Mouse (Mus musculus) liver (tissue): ENCODE results near the gene Dazl.
A peak's percentile ranks its signal among the peaks of the same experiment; 100 is the strongest.

Source experiments
- DNase-seq: peaks from one replicate; pipeline ENCODE4 v3.0.0-alpha.2; 2020; ENCODE audit warnings: mixed read lengths

Gene Dazl

DNA sequence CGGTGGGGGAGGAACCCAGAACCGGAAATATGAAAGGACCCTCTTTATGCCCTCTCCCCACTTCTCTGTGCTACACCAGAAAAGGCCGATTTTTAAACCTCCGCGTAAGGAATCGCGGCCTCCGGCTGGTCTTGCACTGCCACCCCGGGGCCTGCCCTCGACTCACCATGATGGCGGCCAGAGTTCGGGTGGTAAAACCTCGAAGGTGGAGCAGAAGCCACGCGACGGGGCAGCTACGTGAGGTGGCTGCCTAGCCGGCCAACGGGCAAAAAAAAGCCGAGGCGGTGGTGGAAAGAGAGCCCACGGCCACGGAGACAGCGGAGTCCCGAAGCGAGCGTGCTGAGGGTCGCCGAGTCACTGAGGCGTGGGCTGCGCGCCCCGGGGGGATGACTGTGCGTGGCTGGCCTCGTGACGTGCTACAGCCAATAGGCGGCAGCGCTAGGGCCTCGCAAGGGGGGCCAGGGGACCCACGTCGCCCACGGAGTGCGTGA, at the start of gene Dazl:
Dazl (minus strand) TSS at position 396 of the 491 bp plus-strand sequence.
- DNase-seq, result no peak

DNA sequence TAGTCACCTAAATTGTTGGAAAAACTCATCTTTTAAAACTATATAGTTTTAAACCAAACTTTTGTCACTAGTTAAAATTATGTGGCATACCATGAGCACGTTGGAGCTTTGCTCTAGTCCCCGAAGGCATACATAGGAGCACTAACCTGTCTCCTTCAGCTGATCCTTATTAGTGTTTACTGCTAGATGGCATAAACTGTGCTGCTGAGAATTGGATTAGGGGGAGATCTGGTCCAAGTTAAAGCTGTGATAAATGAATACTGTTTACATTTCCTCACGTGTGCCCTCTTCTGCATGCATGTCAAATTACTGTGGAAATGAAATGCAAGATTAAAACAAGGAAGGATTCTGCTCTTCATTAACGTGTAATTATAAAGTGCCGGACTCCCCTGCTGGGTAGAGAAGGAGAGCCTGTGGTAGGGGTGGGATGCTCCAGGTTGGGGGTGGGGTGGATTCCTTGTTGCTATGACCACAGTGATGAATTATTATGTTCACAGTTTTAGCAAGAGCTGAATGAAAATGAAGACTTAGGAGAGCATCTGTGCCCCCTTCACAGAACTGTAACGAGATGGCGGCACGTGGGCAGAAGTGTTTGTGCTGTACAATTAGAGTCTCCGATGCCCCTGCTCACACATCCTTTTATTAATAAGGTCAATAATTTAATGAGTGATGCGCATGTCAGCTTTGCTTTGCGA, 48.6 kb upstream of the Dazl start:
- no peak for DNase-seq

GRCm38 (mm10) chr17:50338901-50339300, 45.5 kb upstream of the Dazl start:
- DNase-seq, result no peak

DNA sequence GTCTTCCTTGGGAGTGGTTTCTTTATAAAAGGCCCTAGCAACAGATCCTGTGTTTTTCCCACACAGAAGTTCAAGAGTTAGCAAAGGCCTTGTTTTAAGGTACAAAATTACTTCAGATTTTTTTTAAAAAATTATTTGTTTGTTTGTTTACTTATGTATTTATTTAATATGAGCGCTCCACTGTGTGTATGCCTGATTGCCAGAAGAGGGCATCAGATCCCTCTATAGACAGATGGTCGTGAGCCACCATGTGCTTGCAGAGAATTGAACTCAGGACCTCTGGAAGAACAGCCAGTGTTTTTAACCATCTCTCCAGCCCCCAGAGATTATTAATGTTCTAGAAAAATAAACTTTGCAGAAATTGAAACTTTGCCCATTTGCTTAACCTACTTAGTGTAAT, 42.3 kb upstream of the Dazl start:
- no peak for DNase-seq

- DNase-seq, result no peak
These were observed 41.3 kb upstream of the Dazl start for GRCm38 (mm10) chr17:50334694-50335093.

GRCm38 (mm10) chr17:50332012-50332300, 38.5 kb upstream of the Dazl start:
- no peak for DNase-seq

DNA sequence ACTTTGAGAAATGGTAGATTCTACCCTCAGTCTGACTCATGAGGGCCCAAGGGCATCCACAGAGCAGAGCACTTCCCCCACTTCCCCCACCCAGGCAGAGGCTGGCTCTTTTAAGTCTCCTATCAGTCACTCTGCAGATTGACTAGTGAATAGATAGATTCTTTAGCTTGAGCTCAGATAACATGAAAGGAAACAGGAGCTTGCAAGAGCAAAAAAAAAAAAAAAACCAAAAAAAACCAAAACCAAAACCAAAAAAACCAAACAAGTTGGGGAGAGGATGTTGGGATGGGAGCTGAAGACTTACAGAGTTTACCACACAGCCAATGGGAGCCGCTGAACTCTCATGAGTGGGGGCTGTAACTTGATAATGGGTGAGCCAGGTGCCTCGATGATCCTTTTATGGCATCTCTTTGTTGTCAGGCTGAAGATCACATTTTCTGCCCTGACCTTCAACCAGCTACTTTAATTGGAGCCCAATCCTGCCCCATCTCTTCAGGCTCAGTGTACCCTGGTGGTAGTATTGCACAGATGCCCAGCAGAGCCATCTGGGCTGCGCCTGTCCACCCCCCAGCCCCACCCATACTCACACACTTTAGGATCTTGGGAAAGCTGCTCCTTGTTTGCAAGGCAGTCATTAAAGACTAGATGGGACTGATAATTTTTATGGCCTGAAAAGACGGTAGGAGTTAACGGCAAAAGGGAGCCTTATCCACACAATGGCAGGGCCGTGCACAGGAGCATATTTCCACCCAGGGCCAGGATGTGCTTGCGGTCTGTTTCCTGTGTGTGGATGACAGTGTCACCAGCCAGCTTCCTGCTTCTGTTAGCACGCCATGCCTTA, 38.0 kb upstream of the Dazl start:
- DNase-seq, result peak; percentile 37

- DNase-seq, result no peak
These were observed 36.8 kb upstream of the Dazl start for GRCm38 (mm10) chr17:50330245-50330644.

DNA sequence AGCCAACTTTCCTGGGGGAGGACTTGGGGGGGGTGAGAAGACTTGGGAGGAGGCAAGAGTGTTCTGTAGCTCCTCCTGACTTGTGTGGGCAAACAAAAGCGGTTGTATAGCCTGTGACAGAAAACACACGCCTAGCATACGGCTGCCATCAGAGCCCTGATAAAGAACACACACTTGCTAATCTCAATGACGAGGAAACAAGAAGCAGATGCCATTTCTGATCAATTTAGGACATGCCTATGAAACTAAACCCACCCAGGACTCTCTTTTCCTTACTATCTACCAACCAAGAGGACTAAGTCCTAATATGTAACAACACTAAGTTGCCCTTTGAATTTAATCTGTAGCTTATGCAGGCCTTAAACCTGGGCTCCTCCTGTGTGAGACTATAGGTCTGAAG, 31.2 kb upstream of the Dazl start:
- DNase-seq, result no peak

GRCm38 (mm10) chr17:50318810-50319209, 25.4 kb upstream of the Dazl start:
- no peak for DNase-seq

- no peak for DNase-seq
These were observed 23.0 kb upstream of the Dazl start for GRCm38 (mm10) chr17:50316216-50317150.

DNA sequence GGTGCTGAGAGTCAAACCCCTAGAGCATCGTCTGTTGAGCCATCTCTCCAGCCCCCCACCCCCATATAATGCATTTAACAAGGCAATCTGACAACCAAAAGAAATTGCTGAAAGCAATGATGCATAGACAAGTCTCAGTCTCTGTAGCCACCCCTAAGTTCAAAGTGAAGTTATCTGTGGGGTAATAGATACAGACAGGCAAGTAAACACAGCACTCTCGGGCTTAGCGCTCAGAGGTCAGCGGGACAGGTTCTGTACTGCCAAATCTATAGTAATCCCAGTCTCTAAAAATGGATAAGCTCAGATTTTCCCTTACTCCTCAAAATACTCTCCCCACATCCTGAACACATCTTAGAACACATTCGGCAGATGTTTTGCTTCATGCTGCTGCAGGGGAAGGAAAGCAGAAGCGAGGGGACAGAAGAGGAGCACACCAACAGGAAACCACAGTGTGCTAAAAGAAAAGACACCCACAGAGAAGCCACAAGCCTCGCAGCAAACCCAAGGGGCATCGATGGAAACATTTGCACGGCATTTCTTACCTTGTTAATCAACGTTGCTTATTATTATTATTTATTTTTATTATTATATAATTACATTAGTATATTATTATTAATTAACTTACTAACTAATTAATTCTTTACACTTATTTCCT, 16.8 kb upstream of the Dazl start:
- no peak for DNase-seq

DNA sequence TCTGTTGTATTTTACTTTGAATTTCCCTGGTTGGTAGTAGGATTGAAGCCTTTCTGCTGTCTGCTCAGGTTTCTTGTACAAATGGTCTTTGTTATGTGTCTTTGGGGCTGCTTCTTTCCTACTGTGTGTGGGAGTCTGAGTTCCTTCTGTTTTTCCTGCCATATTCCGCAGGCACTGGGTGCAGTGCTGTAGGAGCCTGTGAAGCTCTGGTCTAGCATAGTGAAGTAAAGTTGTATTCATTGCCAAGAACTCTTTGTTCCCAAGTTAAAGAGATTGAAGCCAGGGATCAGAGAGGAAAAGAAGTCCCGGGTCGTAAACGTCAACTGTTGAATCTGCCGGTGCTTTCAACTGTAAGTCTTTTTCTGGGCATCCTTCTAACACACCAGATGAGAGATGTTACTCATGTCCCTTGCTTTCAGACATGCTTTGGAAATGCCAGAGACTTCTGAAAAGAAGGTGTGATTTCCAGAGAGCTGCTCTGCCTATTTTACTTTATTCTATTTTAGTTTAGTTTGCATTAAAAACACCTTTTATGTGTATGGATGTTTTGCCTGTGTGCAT, 16.2 kb upstream of the Dazl start:
- no peak for DNase-seq

DNA sequence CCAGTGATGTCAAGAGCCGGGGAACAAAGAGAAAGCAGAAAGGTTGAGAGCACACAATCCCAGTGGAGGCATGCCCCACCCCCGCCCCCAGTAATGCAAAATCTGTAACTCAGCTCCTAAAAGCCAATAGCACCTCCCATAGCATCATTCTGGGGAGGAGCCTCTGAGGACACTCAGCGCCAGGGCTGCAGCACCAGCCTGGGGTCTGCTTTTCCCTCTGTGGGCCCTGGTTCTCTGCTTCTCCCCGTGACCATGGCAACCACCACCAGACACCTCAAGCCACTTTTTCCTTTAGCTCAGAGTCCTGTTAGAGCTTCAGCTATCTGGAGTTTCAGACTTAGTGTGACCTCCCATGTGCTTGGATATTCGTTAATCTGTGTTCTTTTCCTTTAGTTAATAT, 15.4 kb upstream of the Dazl start:
- DNase-seq, result no peak

DNA sequence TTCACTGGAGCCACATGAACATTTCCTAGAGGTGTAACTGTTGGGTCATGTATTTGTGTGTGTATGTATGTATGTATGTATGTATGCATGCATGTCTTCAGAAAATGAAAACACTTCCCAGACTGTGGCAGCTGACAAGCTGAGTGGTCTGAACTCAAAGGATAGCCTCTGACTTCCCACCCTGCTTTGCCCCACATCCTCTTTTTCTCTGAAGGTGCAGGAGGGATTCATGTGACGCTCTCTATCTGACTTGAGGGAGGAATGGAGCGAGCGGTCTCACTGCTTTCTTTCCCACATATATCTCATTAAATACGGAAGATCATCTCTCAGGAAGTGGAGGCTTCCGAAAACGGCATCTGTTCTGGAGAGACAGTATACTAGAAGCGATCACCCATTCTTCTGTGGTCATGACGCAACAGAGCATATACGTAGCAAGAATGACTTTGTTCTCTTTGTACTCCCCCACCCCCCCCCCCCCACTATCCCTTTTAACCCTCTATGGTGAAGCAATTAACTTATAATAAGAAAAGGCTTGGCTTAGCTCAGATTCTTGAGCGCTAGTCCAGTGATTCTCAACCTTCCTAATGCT, 14.7 kb upstream of the Dazl start:
- DNase-seq, result no peak

- no peak for DNase-seq
These were observed 9.4 kb upstream of the Dazl start for GRCm38 (mm10) chr17:50302867-50303266.

DNA sequence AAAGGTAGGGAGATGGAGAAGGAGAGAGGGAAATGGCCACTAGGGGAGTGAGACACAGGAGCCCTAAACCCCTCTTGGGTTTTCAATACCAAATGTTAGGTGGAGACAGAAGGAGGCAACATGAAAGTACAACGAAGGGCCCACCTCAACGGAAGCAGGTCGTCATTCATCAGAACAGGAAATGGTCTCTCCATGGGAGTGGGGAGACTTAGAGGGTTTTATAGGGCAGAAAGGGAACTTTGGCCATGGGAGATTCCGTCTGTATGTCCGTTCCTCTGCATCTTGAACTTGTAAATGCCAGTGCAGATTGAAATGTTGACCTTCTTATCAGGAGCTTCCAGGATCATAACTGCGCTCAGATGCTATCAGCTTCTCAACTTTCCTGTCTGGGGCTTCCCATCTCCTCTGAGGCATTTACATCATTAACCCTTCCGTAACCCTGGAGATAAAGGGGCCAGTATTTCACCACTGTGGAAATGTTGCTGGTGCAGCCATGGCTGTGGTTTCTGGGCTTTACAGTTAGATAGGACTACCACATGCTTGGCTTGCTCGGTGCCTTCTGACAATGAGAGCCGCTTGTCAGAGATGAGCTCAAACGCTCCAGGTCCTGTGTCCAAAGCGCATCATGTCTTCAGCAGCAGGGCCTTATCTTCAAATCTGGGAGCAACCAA, 6.9 kb upstream of the Dazl start:
- no peak for DNase-seq

DNA sequence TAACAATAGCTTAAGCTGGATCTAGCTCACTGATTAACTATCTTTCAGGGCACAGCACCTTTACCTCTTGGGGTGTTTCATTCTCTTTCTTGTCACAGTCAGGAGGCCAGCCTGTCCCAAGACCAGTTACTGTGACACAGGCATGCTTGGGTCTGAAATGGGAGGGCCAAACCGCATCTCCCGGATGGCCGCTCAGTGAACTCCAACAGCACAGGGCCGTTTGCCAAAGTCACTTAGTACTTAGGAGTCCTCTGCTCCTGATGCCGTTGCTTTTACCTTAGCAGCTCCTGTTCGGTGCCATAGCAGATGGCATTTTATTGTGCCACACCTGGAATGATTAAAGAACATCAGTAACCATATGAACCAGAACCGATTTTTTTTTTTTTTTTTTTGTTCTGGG, 5.4 kb upstream of the Dazl start:
- DNase-seq, result no peak

- no peak for DNase-seq
These were observed 1.3 kb upstream of the Dazl start for GRCm38 (mm10) chr17:50294726-50295125.

GRCm38 (mm10) chr17:50292661-50293171, 720 bp downstream of the Dazl start:
- peak; percentile 93 for DNase-seq
